Mouse (Mus musculus): Measurements from ENCODE around the gene Tectb.
"Not testable (repeated sequence)": the region's sequence is repeated elsewhere in the genome, so short reads cannot be mapped to it uniquely, and the experiment has no call there.

Tectb gene

GRCm38 (mm10) chr19:55165183-55165865 is 15.2 kb upstream of the Tectb start:
- DNase-seq (ENCODE audit: low read depth, low spot score), result no peak

- DNase-seq (ENCODE audit: low read depth, low spot score), result no peak
Observed at GRCm38 (mm10) chr19:55165954-55166353, 14.6 kb upstream of the Tectb start.

- no peak for DNase-seq (ENCODE audit: low read depth, low spot score)
Observed at GRCm38 (mm10) chr19:55166741-55167140, 13.8 kb upstream of the Tectb start.

GRCm38 (mm10) chr19:55167741-55168140 is 12.8 kb upstream of the Tectb start:
- DNase-seq (ENCODE audit: low read depth, low spot score), result no peak

- no peak for DNase-seq (ENCODE audit: low read depth, low spot score)
Observed at GRCm38 (mm10) chr19:55168360-55168759, 12.2 kb upstream of the Tectb start.

- not testable (repeated sequence) for DNase-seq (ENCODE audit: low read depth, low spot score)
Observed at GRCm38 (mm10) chr19:55169236-55169729, 11.2 kb upstream of the Tectb start.

- no peak for DNase-seq (ENCODE audit: low read depth, low spot score)
Observed at GRCm38 (mm10) chr19:55170399-55170798, 10.1 kb upstream of the Tectb start.

GRCm38 (mm10) chr19:55171585-55171984 is 8.9 kb upstream of the Tectb start:
- DNase-seq (ENCODE audit: low read depth, low spot score), result no peak

- no peak for DNase-seq (ENCODE audit: low read depth, low spot score)
Observed at GRCm38 (mm10) chr19:55177143-55177542, 3.4 kb upstream of the Tectb start.

- DNase-seq (ENCODE audit: low read depth, low spot score), result no peak
Observed at GRCm38 (mm10) chr19:55184442-55184841, 3.9 kb downstream of the Tectb start.

- no peak for DNase-seq (ENCODE audit: low read depth, low spot score)
Observed at GRCm38 (mm10) chr19:55185074-55185473, 4.5 kb downstream of the Tectb start.

GRCm38 (mm10) chr19:55185651-55186050 is 5.1 kb downstream of the Tectb start:
- DNase-seq (ENCODE audit: low read depth, low spot score), result no peak

GRCm38 (mm10) chr19:55190065-55190464 is 9.5 kb downstream of the Tectb start:
- DNase-seq (ENCODE audit: low read depth, low spot score), result no peak

GRCm38 (mm10) chr19:55191596-55191995 is 11.1 kb downstream of the Tectb start:
- DNase-seq (ENCODE audit: low read depth, low spot score), result no peak

GRCm38 (mm10) chr19:55192254-55192945 is 11.9 kb downstream of the Tectb start:
- DNase-seq (ENCODE audit: low read depth, low spot score), result no peak

GRCm38 (mm10) chr19:55193717-55194394 is 13.3 kb downstream of the Tectb start:
- DNase-seq (ENCODE audit: low read depth, low spot score), result no peak

GRCm38 (mm10) chr19:55194520-55195170 is 14.1 kb downstream of the Tectb start:
- no peak for DNase-seq (ENCODE audit: low read depth, low spot score)

- no peak for DNase-seq (ENCODE audit: low read depth, low spot score)
Observed at GRCm38 (mm10) chr19:55195574-55195973, 15.0 kb downstream of the Tectb start.

- DNase-seq (ENCODE audit: low read depth, low spot score), result peak; percentile 75
Observed at GRCm38 (mm10) chr19:55198303-55198702, 17.8 kb downstream of the Tectb start.

- peak; percentile 68 for DNase-seq (ENCODE audit: low read depth, low spot score)
Observed at GRCm38 (mm10) chr19:55206482-55207138, 26.1 kb downstream of the Tectb start.

- no peak for DNase-seq (ENCODE audit: low read depth, low spot score)
Observed at GRCm38 (mm10) chr19:55207205-55207604, 26.7 kb downstream of the Tectb start.

Data from ZHBTc4 (cell line).